Mouse (Mus musculus) c-Kit-positive CD71-positive TER-119-negative erythroid progenitor cells, embryonic 14.5 days (primary cell): ENCODE measurements around the gene Slc28a2.
"Not testable (repeated sequence)": the region's sequence is repeated elsewhere in the genome, so short reads cannot be mapped to it uniquely, and the experiment has no call there.

Experiments used
- DNase-seq: peaks from one replicate; pipeline ENCODE4 v3.0.0-alpha.2; 2013; ENCODE audit warnings: low read depth

Slc28a2 gene

GRCm38 (mm10) chr2:122426200-122426599 lies at the start of gene Slc28a2:
Gene Slc28a2 (plus strand): TSS chr2:122426477.
- DNase-seq = not testable (repeated sequence)

DNA sequence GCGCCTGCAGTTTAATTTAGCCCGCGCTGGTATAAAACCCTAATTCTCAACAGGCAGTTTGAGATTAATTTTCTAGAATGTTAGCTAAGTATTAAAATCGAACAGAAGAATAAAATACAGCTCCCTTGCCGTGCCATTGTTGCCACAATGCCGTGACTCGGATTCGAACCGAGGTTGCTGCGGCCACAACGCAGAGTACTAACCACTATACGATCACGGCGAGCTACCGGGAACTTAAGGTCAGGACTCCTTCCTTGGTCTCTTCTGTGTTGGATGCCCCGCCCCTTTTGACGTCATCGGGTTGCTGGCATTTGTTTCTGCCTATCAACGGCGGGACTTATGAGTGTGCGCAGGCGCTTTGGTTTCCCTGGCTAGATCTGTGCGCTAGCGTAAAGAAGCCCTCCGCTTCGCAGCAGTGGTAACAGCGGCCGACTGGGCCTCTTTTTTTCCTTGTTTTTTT lies 49.0 kb upstream of the Slc28a2 start:
- DNase-seq = peak; percentile 89

DNA sequence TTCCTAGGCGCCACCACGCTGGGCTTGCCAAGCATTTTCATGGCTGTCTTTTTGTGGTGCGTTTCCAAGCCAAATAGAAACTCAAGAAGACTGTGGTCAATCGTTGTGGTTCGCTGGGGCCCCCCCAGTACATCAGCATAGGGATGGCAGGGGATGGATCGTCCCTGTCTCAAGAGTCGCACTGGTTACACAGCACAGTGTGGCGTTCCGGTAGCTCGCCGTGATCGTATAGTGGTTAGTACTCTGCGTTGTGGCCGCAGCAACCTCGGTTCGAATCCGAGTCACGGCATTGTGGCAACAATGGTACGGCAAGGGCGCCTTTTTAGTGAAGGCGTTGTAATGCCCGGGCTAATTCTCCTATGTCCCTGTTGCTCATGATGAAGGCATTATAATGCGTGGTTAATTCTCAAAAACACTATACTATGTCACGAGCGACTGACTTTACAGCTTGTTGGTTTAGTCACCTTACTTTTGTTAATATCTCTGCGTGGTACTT lies 48.5 kb upstream of the Slc28a2 start:
- DNase-seq = no peak

- no peak for DNase-seq
Measured at GRCm38 (mm10) chr2:122378421-122379291, 47.6 kb upstream of the Slc28a2 start.

GRCm38 (mm10) chr2:122379292-122379650 lies 47.0 kb upstream of the Slc28a2 start:
- DNase-seq = no peak

GRCm38 (mm10) chr2:122380768-122381311 lies 45.4 kb upstream of the Slc28a2 start:
- no peak for DNase-seq

DNA sequence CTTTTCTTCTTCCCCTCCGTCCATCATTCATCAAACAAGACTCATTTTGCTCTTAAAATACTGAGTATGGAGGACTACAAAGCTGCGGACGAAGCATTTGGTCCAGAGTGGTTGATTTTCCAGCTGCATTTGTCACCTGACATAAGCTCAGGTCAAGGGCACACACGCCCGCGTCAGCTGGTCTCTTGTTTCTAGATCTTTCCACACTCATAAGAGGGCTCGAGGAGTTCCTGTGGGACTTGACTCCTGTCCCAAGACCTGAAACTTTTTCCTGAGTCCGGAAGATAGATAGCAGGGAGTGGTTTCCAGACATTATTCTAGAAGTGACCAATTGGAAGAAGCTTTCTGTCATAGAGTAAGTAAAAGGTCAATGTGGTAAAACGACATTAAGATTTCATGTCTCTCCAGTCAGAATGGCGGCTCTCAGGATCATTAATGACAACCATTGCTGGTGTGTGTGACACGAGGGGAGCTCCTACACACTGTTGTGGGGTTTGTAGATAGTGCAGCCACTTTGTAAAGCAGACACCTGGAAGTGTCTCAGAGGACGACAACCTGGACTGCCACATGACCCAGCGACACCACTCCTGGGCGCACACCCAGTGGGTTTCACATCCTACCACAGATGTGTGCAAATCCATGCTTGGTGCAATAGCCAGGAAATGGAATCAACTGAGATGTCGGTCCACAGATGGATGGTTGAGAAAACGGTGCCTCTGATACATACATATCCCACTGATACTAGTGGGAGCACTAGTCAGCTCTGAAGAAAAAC lies 44.8 kb upstream of the Slc28a2 start:
- DNase-seq = no peak

GRCm38 (mm10) chr2:122382121-122382520 lies 44.2 kb upstream of the Slc28a2 start:
- no peak for DNase-seq

DNA sequence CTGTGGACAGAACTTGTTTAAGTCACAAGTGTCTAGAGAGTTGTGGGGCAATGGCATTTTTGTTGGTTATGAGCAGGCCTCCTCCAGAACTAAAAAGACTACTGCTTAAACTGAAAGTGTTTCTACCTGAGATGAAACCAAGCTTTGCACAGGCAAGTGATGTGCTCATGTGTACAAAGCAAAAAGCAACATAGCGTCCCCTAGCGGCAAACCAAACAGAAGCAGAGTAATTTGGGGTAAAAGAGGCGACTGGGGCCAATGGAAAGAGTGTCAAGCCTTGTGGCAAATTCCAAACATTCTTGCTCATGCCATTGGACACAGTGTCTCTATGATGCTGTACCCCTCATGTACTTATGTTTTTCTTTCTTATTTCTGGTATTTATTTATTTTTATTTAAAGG lies 41.2 kb upstream of the Slc28a2 start:
- DNase-seq = no peak

GRCm38 (mm10) chr2:122387135-122387534 lies 39.1 kb upstream of the Slc28a2 start:
- DNase-seq = not testable (repeated sequence)

DNA sequence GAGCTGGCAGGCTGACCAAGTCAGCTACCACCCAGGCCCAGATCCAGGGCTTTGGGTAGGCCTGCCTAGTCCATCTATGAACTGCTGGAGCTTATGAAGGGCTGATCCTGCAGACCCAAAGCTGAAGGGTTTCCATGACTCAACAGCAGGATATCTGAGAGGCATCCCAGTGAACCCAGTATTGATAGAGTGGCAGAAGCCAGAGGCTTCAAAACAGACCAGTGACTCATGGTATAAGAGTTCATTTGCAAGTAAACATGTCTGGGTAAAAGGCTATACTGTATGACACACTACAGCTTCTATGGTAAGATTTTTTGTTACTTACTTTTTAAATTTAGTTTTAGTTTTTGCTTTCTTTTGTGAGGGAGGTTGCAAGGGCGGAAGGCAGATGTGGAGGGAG lies 30.1 kb upstream of the Slc28a2 start:
- no peak for DNase-seq

DNA sequence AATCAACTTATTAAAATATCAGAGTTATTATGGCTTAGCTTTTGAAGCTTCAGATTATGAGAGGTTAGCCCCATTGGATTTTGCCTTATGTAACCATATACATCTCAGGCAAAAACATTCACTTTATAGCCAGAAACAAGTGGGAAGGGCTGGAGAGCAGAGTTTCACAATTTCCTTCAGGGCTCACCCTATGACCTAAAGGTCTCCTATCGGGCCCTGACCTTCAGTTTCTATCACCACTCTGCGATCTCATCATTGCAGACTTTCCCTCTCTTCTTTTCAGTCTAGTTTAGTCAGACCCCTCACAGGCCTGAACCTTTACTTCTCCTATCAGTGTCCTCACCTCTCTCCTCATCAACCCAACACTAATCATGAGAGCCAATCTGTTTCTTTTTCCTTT lies 18.7 kb upstream of the Slc28a2 start:
- DNase-seq = no peak

- no peak for DNase-seq
Measured at GRCm38 (mm10) chr2:122408928-122409327, 17.3 kb upstream of the Slc28a2 start.

DNA sequence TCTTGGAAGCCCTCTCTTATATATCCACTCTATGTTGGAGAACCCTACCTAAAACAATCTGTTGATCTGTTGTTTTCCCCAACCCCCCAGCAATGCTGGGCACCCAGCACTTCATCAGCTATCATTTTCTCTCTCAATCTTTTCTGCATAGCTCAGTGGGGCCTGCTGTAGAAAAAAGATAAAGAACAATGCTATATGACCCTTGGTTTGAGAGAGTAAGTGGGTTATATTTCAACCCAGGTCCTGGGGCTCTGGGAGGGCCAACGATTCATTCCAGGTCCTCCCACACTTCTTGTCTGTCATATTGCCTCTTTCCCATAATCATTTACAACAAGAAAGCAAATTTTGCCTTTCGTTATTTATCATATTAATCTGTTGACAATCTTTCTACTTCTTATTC lies 368 bp downstream of the Slc28a2 start:
- not testable (repeated sequence) for DNase-seq

GRCm38 (mm10) chr2:122438706-122439482 lies 12.6 kb downstream of the Slc28a2 start:
- not testable (repeated sequence) for DNase-seq

DNA sequence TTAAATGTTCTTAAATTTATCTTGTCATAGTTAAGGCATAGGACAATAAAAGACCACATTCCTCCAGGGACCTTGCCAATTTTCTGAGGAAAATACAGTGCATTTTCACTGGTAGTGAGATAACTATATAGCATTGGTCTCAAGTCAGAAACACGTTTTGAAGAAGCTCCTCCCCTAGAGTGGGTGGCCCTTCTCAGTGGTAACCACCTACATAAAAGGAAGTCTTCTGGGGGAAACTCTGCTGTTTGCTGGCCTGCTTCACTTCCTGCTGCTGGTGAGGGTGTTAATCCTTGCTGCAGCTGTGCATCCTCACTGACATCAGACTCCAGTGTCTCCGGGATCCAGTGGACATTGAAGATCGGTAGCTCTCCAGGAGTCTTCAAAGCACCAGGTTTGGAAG lies 14.2 kb downstream of the Slc28a2 start:
- not testable (repeated sequence) for DNase-seq

DNA sequence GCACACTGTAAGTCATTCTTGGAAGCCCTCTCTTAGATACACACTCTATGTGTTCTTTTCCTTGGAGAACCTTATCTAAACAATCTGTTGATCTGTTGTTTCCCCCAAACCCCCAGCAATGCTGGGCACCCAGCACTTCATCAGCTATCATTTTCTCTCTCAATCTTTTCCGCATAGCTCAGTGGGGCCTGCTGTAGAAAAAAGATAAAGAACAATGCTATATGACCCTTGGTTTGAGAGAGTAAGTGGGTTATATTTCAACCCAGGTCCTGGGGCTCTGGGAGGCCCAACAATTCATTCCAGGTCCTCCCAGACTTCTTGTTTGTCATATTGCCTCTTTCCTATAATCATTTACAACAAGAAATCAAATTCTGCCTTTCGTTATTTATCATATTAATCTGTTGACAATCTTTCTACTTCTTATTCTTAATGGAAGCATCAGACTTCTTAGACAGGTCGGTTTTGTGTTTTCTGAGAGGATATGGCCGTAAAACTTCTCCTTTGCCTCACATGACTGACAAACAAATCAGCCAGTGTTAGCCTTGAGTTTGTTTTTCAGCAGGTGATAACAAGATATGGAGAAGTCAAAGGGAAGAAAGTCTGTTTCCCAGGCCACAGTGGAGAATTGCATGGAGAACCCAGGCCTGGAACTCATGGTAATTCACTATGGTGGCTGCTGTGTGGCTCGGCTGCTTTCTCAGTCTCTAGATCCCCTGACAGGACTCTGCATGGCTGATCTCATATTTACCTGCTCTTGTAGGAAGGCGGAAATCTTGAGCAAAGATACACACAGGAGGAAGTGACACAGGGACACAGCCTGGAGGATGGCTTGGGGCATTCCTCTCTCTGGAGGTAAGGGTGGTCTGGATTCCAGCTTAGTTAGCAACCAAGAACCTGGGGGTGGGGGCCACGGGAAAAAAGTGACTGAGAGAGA lies 15.0 kb downstream of the Slc28a2 start:
- no peak for DNase-seq

DNA sequence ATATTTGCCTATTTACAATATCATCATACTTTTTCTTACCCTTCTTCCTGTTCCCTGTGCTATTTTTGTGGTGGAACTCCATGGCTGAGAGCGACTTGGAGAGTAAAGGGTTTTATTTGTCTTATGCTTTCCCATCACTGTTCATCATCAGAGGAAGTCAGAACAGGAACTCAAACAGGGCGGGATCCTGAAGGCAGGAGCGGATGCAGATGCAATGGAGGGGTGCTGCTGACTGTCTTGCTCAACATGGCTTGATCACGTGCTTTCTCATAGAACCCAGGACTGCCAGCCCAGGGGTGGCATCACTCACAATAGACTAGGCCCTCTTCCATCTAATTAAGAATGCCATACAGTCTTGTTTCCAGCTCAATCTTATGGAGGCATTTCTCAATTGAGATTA lies 24.1 kb downstream of the Slc28a2 start:
- no peak for DNase-seq

- no peak for DNase-seq
Measured at GRCm38 (mm10) chr2:122452426-122452825, 26.1 kb downstream of the Slc28a2 start.

- DNase-seq = no peak
Measured at GRCm38 (mm10) chr2:122466901-122467300, 40.6 kb downstream of the Slc28a2 start.
